Mouse (Mus musculus) cerebellum, adult 11 months (tissue): ENCODE results near the gene Tmem147.
"Not testable (repeated sequence)": the region's sequence is repeated elsewhere in the genome, so short reads cannot be mapped to it uniquely, and the experiment has no call there.

Source experiments
- DNase-seq: peaks from one replicate; pipeline ENCODE4 v3.0.0; 2022

The Tmem147 gene

GRCm38 (mm10) chr7:30729396-30730063, at the start of gene Tmem147:
Gene Tmem147 (minus strand): TSS chr7:30729540.
- DNase-seq, result peak; percentile 92

- DNase-seq, result no peak
Observed at GRCm38 (mm10) chr7:30777911-30778310, 48.6 kb upstream of the Tmem147 start.

DNA sequence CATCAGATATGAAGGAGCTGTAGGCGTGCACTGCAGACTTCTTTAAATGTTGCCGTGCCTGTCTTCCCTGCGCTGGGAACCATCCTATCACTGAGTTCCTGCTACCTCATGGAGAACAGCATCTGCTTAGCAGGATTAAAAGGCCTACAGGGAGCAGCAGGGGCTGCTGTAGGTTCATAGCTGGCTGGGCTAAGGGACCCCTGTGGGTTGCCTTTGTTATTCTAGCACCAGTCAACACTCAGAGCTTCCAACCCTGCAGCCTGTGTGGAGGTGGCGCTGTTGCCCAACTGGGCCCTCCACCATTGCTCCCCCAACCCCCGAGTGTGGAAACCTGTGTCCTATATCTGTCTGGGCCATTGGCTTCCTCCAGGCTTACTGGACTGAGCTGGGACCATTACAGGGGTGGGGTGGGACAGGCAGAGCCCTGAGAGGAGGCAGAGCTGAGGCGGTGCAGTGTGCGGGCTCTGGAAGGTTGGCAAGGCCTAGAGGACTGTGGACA, 47.8 kb upstream of the Tmem147 start:
- DNase-seq, result no peak

- no peak for DNase-seq
Observed at GRCm38 (mm10) chr7:30776104-30776503, 46.8 kb upstream of the Tmem147 start.

DNA sequence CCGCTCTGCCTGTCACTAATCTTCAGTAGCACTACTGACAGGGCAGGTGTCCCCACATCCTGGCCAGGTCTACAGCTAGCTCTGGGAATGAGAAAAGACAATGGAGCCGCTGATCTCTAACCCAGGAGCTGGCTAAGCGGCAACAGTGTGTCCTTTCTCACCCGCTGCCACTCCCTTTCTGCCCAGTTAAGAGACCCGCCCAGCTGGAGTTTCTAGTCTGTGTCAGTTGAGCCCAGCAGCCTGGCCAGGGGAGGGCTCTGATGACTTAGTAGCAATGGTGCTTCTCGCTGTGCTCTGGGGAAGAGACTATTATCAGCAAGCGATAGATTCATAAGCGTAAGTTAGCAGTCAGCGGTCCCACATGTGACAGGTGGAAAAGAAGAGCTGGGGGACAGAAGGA, 39.9 kb upstream of the Tmem147 start:
- no peak for DNase-seq

DNA sequence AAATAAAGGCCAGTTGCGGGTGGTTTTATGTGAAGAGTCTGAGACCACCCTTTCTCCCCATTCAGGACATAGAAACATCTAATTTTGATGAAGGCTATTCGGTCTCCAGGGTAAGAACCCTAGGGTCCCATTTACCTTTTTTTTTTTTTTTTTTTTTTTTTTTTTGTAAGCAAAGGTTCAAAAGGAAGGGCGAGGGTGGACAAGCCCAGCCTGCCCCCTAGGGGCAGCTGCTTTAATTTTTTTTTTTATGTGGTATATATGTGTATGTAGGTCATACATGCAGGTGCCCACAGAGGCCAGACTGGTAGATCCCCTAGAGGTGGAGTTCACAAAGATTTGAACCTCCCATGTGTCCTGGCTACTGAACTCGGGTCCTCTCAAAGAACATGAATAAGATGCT, 37.1 kb upstream of the Tmem147 start:
- no peak for DNase-seq

- DNase-seq, result no peak
Observed at GRCm38 (mm10) chr7:30765173-30765572, 35.8 kb upstream of the Tmem147 start.

GRCm38 (mm10) chr7:30763456-30763855, 34.1 kb upstream of the Tmem147 start, which contains the start of gene Dmkn:
Gene Dmkn (plus strand): TSS chr7:30763756.
- DNase-seq, result no peak

DNA sequence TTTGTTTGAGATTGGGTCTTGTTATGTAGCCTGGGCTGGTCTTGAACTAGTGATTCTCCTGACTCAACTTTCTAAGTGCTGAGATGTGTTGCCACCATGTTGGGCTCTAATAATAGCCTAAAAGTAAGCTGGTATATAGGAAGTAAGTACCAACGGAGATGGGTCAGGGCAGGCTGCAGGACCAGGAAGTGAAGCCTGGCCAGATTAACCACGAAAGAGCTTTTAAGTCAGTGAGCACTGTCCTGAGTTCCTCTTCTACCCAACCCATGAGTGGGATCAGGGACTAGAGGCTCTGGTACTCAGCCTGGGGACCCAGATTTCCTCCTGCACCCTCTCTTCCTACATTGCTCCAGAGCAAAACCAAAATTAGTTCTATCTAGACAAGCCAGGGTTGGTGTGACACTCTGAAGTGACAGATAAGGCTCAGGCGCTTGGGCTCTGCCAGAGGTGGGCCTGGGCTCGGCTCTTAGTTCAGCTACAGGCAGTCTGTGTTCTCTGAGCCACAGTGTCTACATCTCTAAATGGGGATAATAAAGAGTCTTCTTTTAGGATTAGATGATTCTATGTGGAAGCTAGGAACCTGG, 32.5 kb upstream of the Tmem147 start:
- DNase-seq, result no peak

- DNase-seq, result no peak
Observed at GRCm38 (mm10) chr7:30758853-30759252, 29.5 kb upstream of the Tmem147 start.

DNA sequence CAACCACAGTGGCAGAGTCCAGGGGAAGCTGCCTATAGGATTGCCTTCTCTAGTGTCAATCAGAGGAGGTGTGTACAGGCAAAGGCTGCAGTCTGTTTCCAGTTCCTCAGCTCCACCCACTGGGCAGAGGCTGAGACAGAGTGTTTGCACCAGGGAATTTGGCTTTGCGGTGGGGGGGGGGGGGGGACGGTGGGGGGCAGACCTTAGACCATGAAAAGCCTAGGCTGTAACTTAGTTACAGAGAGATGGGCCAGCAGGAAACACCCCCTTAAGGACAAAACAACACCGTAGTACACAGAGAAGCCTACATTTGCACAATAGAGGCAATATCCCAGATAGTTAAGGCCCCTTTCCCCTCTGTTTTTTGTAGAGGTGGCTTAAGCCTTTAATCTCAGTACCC, 27.7 kb upstream of the Tmem147 start:
- DNase-seq, result no peak

DNA sequence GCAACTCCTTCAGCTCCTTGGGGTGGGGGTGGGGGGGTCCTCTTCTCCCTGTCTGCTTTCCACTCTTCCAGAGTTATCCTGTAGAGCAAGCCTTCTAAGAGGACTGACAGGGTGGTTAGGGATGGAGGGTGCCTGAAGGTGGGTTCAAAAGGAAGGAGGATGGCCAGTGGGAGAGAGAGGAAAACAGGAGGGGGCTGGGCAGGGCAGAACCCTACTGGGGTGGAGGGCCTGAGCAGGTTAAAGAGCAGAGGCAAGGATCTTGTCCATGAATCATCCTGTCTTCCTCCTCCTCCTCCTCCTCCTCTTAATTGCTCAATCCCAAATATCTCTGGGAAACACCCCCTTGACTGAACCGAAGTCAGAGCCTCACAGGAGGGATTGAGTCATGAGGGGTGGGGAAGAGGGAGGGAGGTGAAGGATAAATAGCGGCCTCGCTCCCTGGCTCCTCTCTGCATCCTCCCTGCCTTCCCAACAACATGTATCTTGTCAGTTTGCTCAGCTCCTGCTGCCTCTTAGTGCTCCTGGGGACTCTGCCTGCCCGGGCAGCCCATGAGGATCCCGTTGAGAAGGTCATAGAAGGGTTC, 21.8 kb upstream of the Tmem147 start, which contains the start of gene Sbsn:
TSS of gene Sbsn (plus strand) at position 386 of the 584 bp plus-strand sequence.
- DNase-seq, result no peak

GRCm38 (mm10) chr7:30749824-30750606, 20.7 kb upstream of the Tmem147 start:
- DNase-seq, result no peak

DNA sequence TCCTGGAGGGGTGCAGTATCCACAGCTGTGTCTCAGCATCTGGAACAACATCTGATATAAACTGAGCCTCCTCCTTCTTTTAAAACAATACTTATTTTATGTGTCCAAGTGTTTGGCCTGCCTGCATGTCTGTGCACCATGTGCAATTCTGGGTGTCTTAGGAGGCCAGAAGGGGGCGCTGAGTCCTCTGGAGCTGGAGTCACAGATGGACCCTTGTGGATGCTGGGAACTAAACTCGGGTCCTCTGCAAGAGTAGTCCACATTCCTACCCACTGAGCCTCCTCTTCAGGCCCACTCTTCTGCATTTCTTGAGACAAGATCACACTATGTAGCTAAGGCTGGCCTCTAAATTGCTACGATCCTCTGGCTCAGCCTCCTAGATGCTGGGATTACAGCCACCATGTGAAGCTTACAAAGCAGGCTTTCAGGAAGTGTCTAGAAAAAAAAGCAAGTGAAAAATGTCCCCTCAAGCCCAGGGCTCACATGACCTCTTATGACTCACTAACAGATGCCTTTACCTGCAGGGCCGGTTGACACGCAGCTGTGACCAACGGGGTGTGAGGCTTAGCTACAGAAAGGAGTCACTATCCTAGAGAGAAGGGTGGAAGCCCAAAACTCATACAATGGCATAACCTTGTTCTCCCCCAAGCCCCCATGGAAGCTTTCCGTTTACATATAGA, 18.3 kb upstream of the Tmem147 start:
- no peak for DNase-seq

- DNase-seq, result no peak
Observed at GRCm38 (mm10) chr7:30744022-30744598, 14.8 kb upstream of the Tmem147 start.

DNA sequence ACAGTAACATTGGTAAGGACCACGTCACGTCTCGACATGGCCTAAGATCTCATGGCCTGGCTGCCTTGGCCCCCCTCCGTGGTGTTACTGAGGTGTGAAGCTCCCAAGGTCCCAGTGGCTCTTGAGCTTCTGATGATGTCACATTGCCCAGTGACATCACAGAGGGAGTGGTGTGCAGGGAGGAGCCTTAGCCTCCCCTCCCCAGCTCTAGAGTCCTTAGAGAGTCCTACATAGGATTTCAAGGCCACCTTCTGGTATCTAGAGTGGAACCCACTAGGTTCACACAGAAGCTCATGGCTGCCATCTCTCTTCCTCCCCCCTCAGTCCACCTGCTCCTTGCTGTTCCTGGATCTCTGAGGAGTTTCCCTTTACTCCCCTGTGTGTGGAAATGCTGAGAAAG, 14.3 kb upstream of the Tmem147 start, which contains the start of gene Gapdhs:
TSS of gene Gapdhs (minus strand) at position 65 of the 400 bp plus-strand sequence.
- not testable (repeated sequence) for DNase-seq

- not testable (repeated sequence) for DNase-seq
Observed at GRCm38 (mm10) chr7:30742570-30742969, 13.2 kb upstream of the Tmem147 start.

- DNase-seq, result no peak
Observed at GRCm38 (mm10) chr7:30736211-30736610, 6.9 kb upstream of the Tmem147 start.

- not testable (repeated sequence) for DNase-seq
Observed at GRCm38 (mm10) chr7:30730064-30730722, 853 bp upstream of the Tmem147 start.

DNA sequence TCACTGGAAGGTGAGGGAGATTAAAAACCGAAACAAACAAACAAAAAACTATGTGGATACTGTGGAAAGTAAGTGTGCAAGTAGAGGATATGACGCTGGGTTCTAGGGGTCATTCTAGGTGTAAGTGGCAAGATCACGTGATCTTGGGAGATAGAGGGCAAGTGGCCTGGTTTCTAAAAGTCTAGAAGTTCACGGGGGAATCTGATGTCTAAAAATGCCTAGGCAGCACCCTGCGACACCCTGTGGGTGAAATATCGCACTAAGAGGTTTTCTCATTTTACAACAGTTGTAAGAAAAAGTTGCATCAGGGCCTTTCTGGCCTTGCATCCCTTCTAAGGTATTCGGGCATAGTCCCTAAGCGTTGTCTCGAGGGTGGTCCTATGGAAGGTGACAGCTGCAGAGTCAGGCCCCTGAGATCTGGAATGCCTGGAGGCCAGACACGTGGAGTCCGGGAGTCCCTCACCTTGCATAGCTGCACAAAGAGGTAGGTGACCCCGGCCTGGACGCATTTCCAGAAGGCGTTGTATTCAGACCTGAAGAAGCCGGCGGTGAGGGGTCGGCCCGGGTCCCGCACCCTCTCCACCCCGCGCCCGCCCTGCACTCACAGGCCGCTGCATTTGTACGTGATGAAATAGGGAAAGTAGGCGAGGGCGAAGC, 473 bp downstream of the Tmem147 start:
- no peak for DNase-seq

GRCm38 (mm10) chr7:30728214-30728613, 1.1 kb downstream of the Tmem147 start:
- DNase-seq, result no peak
